Mouse (Mus musculus) hindbrain, embryonic 14.5 days (tissue): ENCODE results near the gene Trim29. TPM values are rescaled to one million over a fixed set of nuclear protein-coding genes. Genes with fewer than 3 reads are reported as not detected.

Source experiments
- ATAC-seq: fragments of 200-750 bp; cut with Nextera tagmentation; 2 replicates; pipeline ENCODE4 v1.8.0; 2017; ENCODE audit warnings: moderate number of reproducible peaks, mild to moderate bottlenecking, moderate TSS enrichment, moderate library complexity; ENCODE audit not compliant: low FRiP score
- DNase-seq: peaks from one replicate; pipeline ENCODE4 v3.0.0-alpha.2; 2015; ENCODE audit warnings: low spot score
- H3K27ac ChIP-seq: fragments of 300-500 bp; sonication (generic); 2 replicates; pipeline ENCODE4 v1.5.1; 2014; ENCODE audit warnings: mild to moderate bottlenecking, moderate library complexity
- H3K27me3 ChIP-seq: fragments of 300-500 bp; sonication (generic); 2 replicates; pipeline ENCODE4 v1.6.1; 2014; ENCODE audit warnings: mild to moderate bottlenecking, low read length, mixed read lengths; ENCODE audit not compliant: control insufficient read depth, insufficient read depth
- H3K36me3 ChIP-seq: fragments of 300-500 bp; sonication (generic); replicated peaks from 2 replicates; pipeline ENCODE4 v1.6.1; 2014; ENCODE audit not compliant: control insufficient read depth, insufficient read depth
- H3K4me1 ChIP-seq: fragments of 300-500 bp; sonication (generic); replicated peaks from 2 replicates; pipeline ENCODE4 v1.6.1; 2014; ENCODE audit warnings: antibody characterized with exemption, low read length, mixed read lengths; ENCODE audit not compliant: control insufficient read depth, insufficient read depth
- H3K4me2 ChIP-seq: fragments of 300-500 bp; sonication (generic); replicated peaks from 2 replicates; pipeline ENCODE4 v1.6.1; 2014; ENCODE audit warnings: mild to moderate bottlenecking, moderate library complexity
- H3K4me3 ChIP-seq: fragments of 300-500 bp; sonication (generic); replicated peaks from 2 replicates; pipeline ENCODE4 v1.5.1; 2014; ENCODE audit warnings: mild to moderate bottlenecking, low read length
- H3K9ac ChIP-seq: fragments of 300-500 bp; sonication (generic); 2 replicates; pipeline ENCODE4 v1.6.1; 2014
- H3K9me3 ChIP-seq: fragments of 300-500 bp; sonication (generic); 2 replicates; pipeline ENCODE4 v1.6.1; 2016; ENCODE audit warnings: low read length; ENCODE audit not compliant: control insufficient read depth
- WGBS: fragments of 180-500 bp; shearing (Covaris S2); extraction: QIAGEN DNeasy Blood & Tissue Kit; methylation state at CpG from one replicate; pipeline ENCODE4 v1.1.7; 2014; 5-methylcytosine and 5-hydroxymethylcytosine counted together
- polyA plus RNA-seq: library from polyadenylated mRNA; unstranded; fragments of >200 nt; fragmentation: Nextera tagmentation; extraction: Ambion mirVana; gene quantifications from 2 replicates; pipeline ENCODE4 v1.2.1, GENCODE M21; 2014

Gene Trim29
- not detected in 2 replicates for polyA plus RNA-seq

GRCm38 (mm10) chr9:43310538-43310937 lies at the start of gene Trim29:
TSS of gene Trim29 (plus strand) at chr9:43310848.
- Histone ChIP-seq H3K36me3 (no peaks in the 10 kb centered on the region), H3K4me2 (no peak within 1 kb of the TSS), H3K4me1 (no peaks in the 10 kb centered on the region), H3K9me3 (no peaks in the 10 kb centered on the region), H3K9ac (no peak within 1 kb of the TSS), H3K27ac (no peak within 1 kb of the TSS), H3K4me3 (no peak within 1 kb of the TSS), H3K27me3 (no peaks in the 10 kb centered on the region)
- ATAC-seq (no peak), DNase-seq (no peak)
- 75% methylated on average over 12 of the region's 12 CpGs for WGBS

- Histone ChIP-seq H3K9ac (no peak overlapping the region), H3K27ac (no peak overlapping the region), H3K27me3 (no peaks in the 10 kb centered on the region), H3K4me3 (no peak overlapping the region), H3K4me2 (no peak overlapping the region), H3K4me1 (no peaks in the 10 kb centered on the region), H3K9me3 (no peaks in the 10 kb centered on the region), H3K36me3 (no peaks in the 10 kb centered on the region)
- WGBS = 78% methylated on average over 4 of the region's 4 CpGs
- ATAC-seq (no peak), DNase-seq (no peak)
These were observed 49.3 kb upstream of the Trim29 start for GRCm38 (mm10) chr9:43261124-43261907.

GRCm38 (mm10) chr9:43261941-43262340 lies 48.7 kb upstream of the Trim29 start:
- no peak overlapping the region for H3K4me2 ChIP-seq
- 36% methylated on average over 2 of the region's 2 CpGs for WGBS
- DNase-seq = no peak
- no peaks in the 10 kb centered on the region for H3K9me3 ChIP-seq
- no peak overlapping the region for H3K27ac ChIP-seq
- H3K4me1 ChIP-seq = no peaks in the 10 kb centered on the region
- H3K9ac ChIP-seq = no peak overlapping the region
- no peaks in the 10 kb centered on the region for H3K27me3 ChIP-seq
- no peak for ATAC-seq
- no peaks in the 10 kb centered on the region for H3K36me3 ChIP-seq
- no peak overlapping the region for H3K4me3 ChIP-seq

GRCm38 (mm10) chr9:43262390-43262789 lies 48.3 kb upstream of the Trim29 start:
- no peaks in the 10 kb centered on the region for H3K36me3 ChIP-seq
- DNase-seq = no peak
- H3K4me2 ChIP-seq = no peak overlapping the region
- no peak overlapping the region for H3K4me3 ChIP-seq
- no peak overlapping the region for H3K27ac ChIP-seq
- H3K9me3 ChIP-seq = no peaks in the 10 kb centered on the region
- H3K9ac ChIP-seq = no peak overlapping the region
- WGBS = 73% methylated on average over 4 of the region's 4 CpGs
- ATAC-seq = no peak
- no peaks in the 10 kb centered on the region for H3K27me3 ChIP-seq
- no peaks in the 10 kb centered on the region for H3K4me1 ChIP-seq

- 77% methylated on average over 9 of the region's 9 CpGs for WGBS
- no peak for ATAC-seq
These were observed 47.7 kb upstream of the Trim29 start for GRCm38 (mm10) chr9:43262811-43263550.

GRCm38 (mm10) chr9:43263946-43264451 lies 46.6 kb upstream of the Trim29 start:
- WGBS = 15% methylated on average over 11 of the region's 11 CpGs
- Histone ChIP-seq H3K27me3 (peaks cover 2% of the 10 kb centered on the region; the same call in 1 of the 2 replicates), H3K9me3 (peaks cover 8% of the 10 kb centered on the region; the same call in 1 of the 2 replicates), H3K27ac (no peak overlapping the region), H3K36me3 (no peaks in the 10 kb centered on the region), H3K4me3 (no peak overlapping the region), H3K9ac (no peak overlapping the region), H3K4me1 (no peaks in the 10 kb centered on the region), H3K4me2 (no peak overlapping the region)
- no peak for DNase-seq
- ATAC-seq = no peak

More at GRCm38 (mm10) chr9:43262811-43263550, 47.7 kb upstream of the Trim29 start:
- DNase-seq = no peak
- Histone ChIP-seq H3K36me3 (no peaks in the 10 kb centered on the region), H3K4me3 (no peak overlapping the region), H3K4me2 (no peak overlapping the region), H3K9ac (no peak overlapping the region), H3K27me3 (no peaks in the 10 kb centered on the region), H3K4me1 (no peaks in the 10 kb centered on the region), H3K27ac (no peak overlapping the region), H3K9me3 (no peaks in the 10 kb centered on the region)

- no peak overlapping the region for H3K4me2 ChIP-seq
- 49% methylated on average over 9 of the region's 9 CpGs for WGBS
- no peak overlapping the region for H3K9ac ChIP-seq
- H3K27me3 ChIP-seq = peaks cover 14% of the 10 kb centered on the region
- no peak overlapping the region for H3K27ac ChIP-seq
- ATAC-seq = no peak
- DNase-seq = no peak
- H3K4me1 ChIP-seq = no peaks in the 10 kb centered on the region
- no peaks in the 10 kb centered on the region for H3K36me3 ChIP-seq
- peaks cover 8% of the 10 kb centered on the region; the same call in 1 of the 2 replicates for H3K9me3 ChIP-seq
- H3K4me3 ChIP-seq = no peak overlapping the region
These were observed 45.5 kb upstream of the Trim29 start for GRCm38 (mm10) chr9:43265194-43265593.

- Histone ChIP-seq H3K4me2 (no peak overlapping the region), H3K36me3 (no peaks in the 10 kb centered on the region), H3K9me3 (peaks cover 8% of the 10 kb centered on the region; the same call in 1 of the 2 replicates), H3K27me3 (peaks cover 35% of the 10 kb centered on the region), H3K9ac (no peak overlapping the region), H3K4me1 (no peaks in the 10 kb centered on the region), H3K4me3 (no peak overlapping the region), H3K27ac (no peak overlapping the region)
- no peak for ATAC-seq
- DNase-seq = no peak
- WGBS = 78% methylated on average over 8 of the region's 8 CpGs
These were observed 43.3 kb upstream of the Trim29 start for GRCm38 (mm10) chr9:43267357-43267756.

GRCm38 (mm10) chr9:43269166-43269565 lies 41.5 kb upstream of the Trim29 start:
- H3K4me1 ChIP-seq = no peaks in the 10 kb centered on the region
- H3K9ac ChIP-seq = no peak overlapping the region
- ATAC-seq = no peak
- no peak overlapping the region for H3K4me3 ChIP-seq
- H3K9me3 ChIP-seq = peaks cover 8% of the 10 kb centered on the region; the same call in 1 of the 2 replicates
- DNase-seq = no peak
- no peak overlapping the region for H3K4me2 ChIP-seq
- 5% methylated on average over 8 of the region's 8 CpGs for WGBS
- no peaks in the 10 kb centered on the region for H3K36me3 ChIP-seq
- H3K27me3 ChIP-seq = peaks cover 43% of the 10 kb centered on the region
- no peak overlapping the region for H3K27ac ChIP-seq
